Mouse (Mus musculus): ENCODE measurements around the gene Lrp5.

Gene Lrp5

GRCm38 (mm10) chr19:3686215-3686894 lies at the start of gene Lrp5:
Gene Lrp5, minus strand, starts transcription at chr19:3686564.
- peak in 1 of 2 experiments; percentile 46 for DNase-seq

GRCm38 (mm10) chr19:3736001-3736400 lies 49.6 kb upstream of the Lrp5 start:
- no peak for DNase-seq

DNA sequence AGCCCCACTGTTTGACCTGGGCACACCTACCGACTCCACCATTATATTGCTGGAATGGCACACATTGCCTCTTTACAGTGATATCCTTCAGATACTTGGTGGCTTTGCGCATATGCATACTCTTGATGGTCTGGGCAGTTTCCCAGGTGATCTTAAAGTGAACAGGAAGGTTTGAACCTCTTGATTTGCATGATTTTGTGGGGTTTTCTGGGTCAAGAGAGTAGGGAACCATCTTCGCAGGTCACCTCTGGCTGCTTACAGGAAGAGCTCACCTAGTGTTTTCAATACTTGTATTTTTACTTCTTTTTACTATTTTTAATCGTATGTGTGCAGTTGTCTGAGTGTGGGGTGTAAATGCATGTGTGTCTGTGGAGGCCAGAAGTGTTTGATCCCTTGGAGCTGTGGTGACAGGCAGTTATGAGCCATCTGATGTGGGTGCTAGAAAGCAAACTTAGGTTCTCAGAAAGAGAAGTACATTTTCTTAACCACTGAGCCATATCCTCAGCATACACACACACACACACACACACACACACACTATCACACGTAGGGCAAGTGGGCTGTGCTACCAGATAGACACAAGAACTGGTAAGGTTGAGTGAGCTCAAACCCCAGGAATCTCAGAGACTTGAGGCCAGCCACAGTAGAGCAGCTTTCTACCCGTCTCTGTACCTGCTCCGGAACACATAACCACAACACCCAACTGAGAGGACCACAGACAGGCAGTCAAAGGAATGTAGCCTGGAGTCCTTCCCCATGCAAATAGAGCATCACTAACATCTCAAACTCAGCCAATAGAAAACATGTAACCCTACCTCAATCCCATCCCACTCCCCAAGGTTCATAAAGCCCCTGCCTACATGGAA lies 44.6 kb upstream of the Lrp5 start:
- no peak for DNase-seq

DNA sequence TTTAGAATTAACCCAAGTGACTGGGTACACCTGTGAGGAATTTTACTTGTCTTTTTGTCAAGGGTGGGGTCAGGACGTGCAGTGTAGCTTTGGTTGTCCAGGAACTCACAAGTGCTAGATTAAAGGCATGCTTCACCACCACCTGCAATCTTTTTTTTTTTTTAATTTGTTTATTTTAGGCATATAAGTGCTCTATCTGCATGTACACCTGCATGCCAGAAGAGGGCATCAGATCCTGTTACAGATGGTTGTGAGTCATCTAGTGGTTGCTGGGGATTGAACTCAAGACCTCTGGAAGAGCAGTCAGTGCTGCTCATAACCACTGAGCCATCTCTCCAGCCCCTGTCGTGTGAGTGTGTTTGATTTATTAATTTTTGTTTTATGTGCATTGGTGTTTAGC lies 42.5 kb upstream of the Lrp5 start:
- DNase-seq = no peak

GRCm38 (mm10) chr19:3724779-3725178 lies 38.4 kb upstream of the Lrp5 start:
- peak; percentile 68 to 84 for DNase-seq

GRCm38 (mm10) chr19:3723904-3724303 lies 37.5 kb upstream of the Lrp5 start:
- peak in 1 of 2 experiments; percentile 58 for DNase-seq

- no peak for DNase-seq
These were observed 36.8 kb upstream of the Lrp5 start for GRCm38 (mm10) chr19:3723170-3723569.

DNA sequence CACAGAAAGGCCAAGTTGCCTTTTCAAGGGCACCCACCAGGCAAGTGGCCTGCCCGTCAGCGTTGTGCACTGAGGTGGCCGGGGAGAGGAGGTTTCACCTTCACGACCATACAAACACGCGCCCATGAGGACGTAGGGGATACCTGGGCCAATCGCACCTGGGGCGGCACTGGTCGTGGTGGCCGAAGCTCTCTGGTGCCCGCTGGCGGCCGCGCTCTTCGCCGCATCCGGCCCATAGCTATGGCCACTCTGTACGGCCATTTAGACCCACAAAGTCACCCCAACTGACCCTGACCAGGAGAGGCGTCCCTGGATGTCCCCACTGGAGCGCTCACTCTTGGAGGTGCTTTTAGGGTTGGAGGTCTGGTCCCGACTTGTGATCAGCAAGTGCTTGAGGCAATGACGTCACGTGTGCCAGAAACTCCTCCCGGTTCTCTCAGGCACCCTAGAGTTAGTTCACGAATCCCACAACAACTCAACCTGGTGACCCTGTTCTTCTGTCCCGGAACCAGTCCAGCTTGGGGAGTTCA lies 33.1 kb upstream of the Lrp5 start:
- DNase-seq = peak; percentile 85 to 86

GRCm38 (mm10) chr19:3718481-3719361 lies 32.4 kb upstream of the Lrp5 start:
- peak; percentile 74 to 78 for DNase-seq

GRCm38 (mm10) chr19:3714381-3714780 lies 28.0 kb upstream of the Lrp5 start:
- DNase-seq = no peak

- DNase-seq = no peak
These were observed 24.1 kb upstream of the Lrp5 start for GRCm38 (mm10) chr19:3710436-3710835.

- DNase-seq = no peak
These were observed 22.8 kb upstream of the Lrp5 start for GRCm38 (mm10) chr19:3709013-3709787.

DNA sequence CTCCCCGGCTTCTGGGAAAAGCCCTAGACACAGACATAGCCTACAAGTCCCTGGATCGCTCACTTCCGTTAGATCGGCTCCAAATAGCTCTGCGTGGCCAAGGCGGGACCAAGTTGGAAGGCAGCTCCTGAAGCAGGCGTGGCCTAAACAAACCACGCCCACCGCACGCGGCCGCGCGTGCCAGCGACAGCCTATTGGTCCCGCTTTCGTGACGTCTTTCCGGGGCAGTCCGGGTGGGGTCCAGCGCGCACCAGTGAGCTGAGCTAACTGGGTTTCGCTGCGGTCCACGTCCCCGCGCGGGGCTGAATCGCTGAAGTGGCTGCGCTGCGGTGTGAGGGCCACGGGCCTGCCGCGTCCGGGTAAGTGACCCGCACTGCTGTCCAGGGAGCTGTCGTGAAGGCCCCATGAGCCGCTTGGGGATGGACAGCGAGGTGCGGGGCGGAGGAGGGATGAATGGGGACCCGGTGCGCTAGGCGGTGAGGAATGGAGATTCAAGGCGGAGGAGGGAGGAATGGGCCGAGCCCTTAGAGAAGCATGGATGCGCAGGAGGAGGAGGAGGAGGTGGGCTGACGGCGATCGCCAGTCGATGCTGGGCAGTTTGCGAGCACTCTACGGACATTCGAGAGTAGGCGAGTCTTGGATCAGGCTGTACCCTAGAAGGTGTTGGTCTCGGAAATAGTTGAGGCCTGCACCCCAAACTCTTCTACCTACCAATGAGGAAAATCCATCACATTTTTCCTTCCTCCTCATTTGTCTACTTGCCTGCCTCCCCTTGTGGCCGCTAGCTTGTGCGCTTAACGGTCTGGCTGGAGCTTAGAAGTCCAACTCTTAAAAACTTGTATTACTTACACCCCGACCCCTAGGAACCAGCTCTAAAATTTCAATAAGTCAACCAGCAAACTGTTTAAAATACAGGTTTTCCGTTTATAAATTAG lies 22.0 kb upstream of the Lrp5 start, which contains the start of gene 1810055G02Rik:
1810055G02Rik (plus strand) TSS at position 216 of the 935 bp plus-strand sequence.
- DNase-seq = peak; percentile 99

DNA sequence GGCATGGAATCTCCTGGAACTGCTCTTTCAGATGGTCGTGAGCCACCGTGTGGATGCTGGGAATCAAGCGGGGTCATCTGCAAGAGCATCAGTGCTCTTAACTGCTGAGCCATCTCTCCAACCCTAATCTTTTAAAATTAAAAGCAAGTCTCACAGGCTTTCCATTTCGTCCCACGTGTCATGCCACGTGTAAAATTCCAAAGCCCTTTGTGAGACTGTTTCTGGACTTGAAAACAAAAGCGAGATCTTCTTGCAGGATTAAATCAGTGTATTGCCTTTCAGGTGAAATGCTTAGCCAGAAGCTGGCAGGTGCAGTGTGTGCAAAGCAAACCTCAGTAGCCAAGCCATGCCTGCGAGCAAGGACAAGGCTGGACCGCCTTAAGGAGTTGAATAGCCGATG lies 21.2 kb upstream of the Lrp5 start:
- DNase-seq = no peak

- no peak for DNase-seq
These were observed 19.9 kb upstream of the Lrp5 start for GRCm38 (mm10) chr19:3706258-3706657.

- no peak for DNase-seq
These were observed 16.1 kb upstream of the Lrp5 start for GRCm38 (mm10) chr19:3702460-3702859.

- peak; percentile 88 for DNase-seq
These were observed 13.4 kb upstream of the Lrp5 start for GRCm38 (mm10) chr19:3699508-3700438.

DNA sequence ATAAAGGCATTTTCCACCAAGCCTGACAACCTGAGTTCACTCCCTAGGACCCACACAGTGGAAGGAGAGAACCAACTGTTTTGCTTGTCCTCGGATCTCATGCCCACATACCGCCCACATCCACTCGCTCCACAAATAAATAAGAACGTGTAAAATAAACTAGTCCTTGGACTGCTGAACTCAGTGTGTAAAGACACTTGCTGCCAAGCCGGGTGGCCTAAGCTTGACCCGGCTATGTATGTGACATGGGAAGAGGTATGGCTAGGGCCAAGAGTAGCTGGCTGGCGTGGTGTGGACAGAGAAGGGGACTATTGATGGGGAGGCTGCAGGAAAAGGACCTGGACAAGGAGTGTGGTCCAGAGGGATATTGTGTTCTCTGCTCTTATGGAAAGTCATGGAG lies 11.7 kb upstream of the Lrp5 start:
- no peak for DNase-seq

GRCm38 (mm10) chr19:3695976-3696375 lies 9.6 kb upstream of the Lrp5 start:
- no peak for DNase-seq

DNA sequence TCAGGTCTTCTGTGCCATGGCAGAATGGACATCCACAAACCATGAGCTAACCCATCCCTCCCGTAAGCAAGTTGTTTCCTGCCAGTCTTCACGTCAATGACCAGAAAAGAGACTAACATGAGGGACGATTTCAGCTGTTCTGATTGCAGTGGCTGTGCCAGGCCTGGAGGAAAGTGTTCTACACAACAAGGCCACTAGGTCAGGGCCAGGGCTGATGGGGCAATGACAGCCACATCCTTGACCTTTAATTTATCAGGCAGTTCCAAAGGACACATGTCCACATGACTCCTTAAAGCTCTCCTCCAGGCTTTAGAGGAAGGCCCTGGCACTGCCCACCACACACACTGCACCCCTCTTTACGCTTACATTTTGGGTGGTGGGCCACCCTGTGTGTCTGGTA lies 9.1 kb upstream of the Lrp5 start:
- no peak for DNase-seq

All from cerebellum, postnatal 25 days (tissue).